Mouse (Mus musculus) G1E (cell line): ENCODE data around the gene Plxna1.

ENCODE experiments used
- CTCF ChIP-seq: IDR thresholded peaks from 2 replicates; pipeline ENCODE4 v1.5.1; 2012; ENCODE audit warnings: low read depth, low read length, inconsistent platforms, mixed read lengths
- GATA1 ChIP-seq: IDR thresholded peaks from 2 replicates; pipeline ENCODE4 v1.6.1; 2012; ENCODE audit warnings: borderline replicate concordance, low read length, inconsistent platforms, mixed read lengths

DNA sequence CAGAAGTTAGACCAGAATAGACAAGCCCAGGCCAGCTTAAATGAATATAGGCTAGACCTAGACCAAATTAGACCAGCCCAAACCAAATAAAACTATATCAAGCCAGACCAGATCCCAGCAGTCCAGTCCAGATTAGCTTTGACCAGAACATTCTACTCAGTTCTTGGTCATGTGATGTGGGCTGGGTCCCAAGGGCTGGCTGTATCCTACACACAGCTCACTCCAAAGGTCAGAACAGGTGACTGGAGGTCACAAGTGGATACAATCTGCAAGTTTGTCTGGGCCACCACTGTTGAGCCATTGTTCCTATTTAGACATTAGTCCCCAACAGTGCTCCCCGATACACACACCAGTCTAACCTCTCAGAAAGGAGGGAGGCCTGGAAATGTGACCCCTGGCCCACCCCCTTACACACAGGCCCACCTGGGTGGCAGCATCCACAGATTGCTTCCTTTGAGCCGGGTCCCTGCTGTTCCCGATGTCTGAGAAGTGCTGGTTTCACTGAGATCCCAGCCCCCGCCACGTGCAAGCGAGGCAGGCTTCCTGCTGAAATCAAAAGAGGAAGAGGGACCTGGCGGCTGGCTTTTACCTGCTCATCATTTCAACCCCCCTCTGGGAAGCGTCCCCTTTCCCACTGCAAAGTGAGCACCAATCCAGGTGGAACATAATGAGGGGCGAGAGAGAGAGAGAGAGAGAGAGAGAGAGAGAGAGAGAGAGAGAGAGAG is 76.7 kb downstream of the Plxna1 start:
- TF ChIP-seq CTCF (no peak), GATA1 (no peak)
